Mouse (Mus musculus) heart, postnatal 0 days (tissue): ENCODE measurements around the gene Atxn2l. TPM values are rescaled to one million over a fixed set of nuclear protein-coding genes. Genes with fewer than 3 reads are reported as not detected.

ENCODE experiments used
- ATAC-seq: fragments of 200-750 bp; cut with Nextera tagmentation; 2 replicates; pipeline ENCODE4 v1.8.0; 2017; ENCODE audit warnings: low read depth, moderate number of reproducible peaks, moderate library complexity; ENCODE audit not compliant: insufficient read depth
- DNase-seq: peaks from one replicate; pipeline ENCODE4 v3.0.0-alpha.2; 2016; ENCODE audit warnings: low spot score
- H3K27ac ChIP-seq: fragments of 300-500 bp; sonication (generic); 2 replicates; pipeline ENCODE4 v1.5.1; 2014; ENCODE audit warnings: low read depth, mild to moderate bottlenecking
- H3K27me3 ChIP-seq: fragments of 300-500 bp; sonication (generic); 2 replicates; pipeline ENCODE4 v1.6.1; 2014; ENCODE audit warnings: low read length, mixed read lengths; ENCODE audit not compliant: control insufficient read depth, insufficient read depth
- H3K36me3 ChIP-seq: fragments of 300-500 bp; sonication (generic); replicated peaks from 2 replicates; pipeline ENCODE4 v1.6.1; 2014; ENCODE audit warnings: low read length, mixed read lengths; ENCODE audit not compliant: control insufficient read depth, insufficient read depth
- H3K4me1 ChIP-seq: fragments of 300-500 bp; sonication (generic); 2 replicates; pipeline ENCODE4 v1.6.1; 2014; ENCODE audit warnings: antibody characterized with exemption; ENCODE audit not compliant: control insufficient read depth, insufficient read depth
- H3K4me2 ChIP-seq: fragments of 300-500 bp; sonication (generic); 2 replicates; pipeline ENCODE4 v1.6.1; 2014; ENCODE audit warnings: low read depth, mild to moderate bottlenecking, low read length, moderate library complexity
- H3K4me3 ChIP-seq: fragments of 300-500 bp; sonication (generic); 2 replicates; pipeline ENCODE4 v1.5.1; 2014; ENCODE audit warnings: low read depth, low read length
- H3K9ac ChIP-seq: fragments of 300-500 bp; sonication (generic); replicated peaks from 2 replicates; pipeline ENCODE4 v1.6.1; 2014; ENCODE audit warnings: low read depth, low read length, mixed read lengths
- H3K9me3 ChIP-seq: fragments of 300-500 bp; sonication (generic); replicated peaks from 2 replicates; pipeline ENCODE4 v1.6.1; 2016; ENCODE audit warnings: low read length; ENCODE audit not compliant: control insufficient read depth
- CTCF ChIP-seq: IDR thresholded peaks from 2 replicates; pipeline ENCODE4 v1.5.1; 2016; ENCODE audit warnings: antibody characterized with exemption, control low read depth, low read depth
- EP300 ChIP-seq: IDR thresholded peaks from 2 replicates; pipeline ENCODE4 v1.6.1; 2016; ENCODE audit warnings: antibody characterized with exemption, low read depth
- WGBS: fragments of 180-500 bp; shearing (Covaris S2); extraction: QIAGEN DNeasy Blood & Tissue Kit; methylation state at CpG from one replicate; pipeline ENCODE4 v1.1.7; 2014; 5-methylcytosine and 5-hydroxymethylcytosine counted together
- polyA plus RNA-seq: library from polyadenylated mRNA; unstranded; fragments of >200 nt; fragmentation: Nextera tagmentation; extraction: Ambion mirVana; gene quantifications from 2 replicates; pipeline ENCODE4 v1.2.1, GENCODE M21; 2015
- total RNA-seq: library from RNA; depleted of rRNA; stranded (reverse); fragments of >200 nt; gene quantifications from 2 replicates; pipeline ENCODE4 v1.2.3, GENCODE M21; 2014; ENCODE audit warnings: low replicate concordance

Atxn2l gene
- total and polyA plus RNA-seq, 2 experiments from 2014 or later, result 13.4 to 35.6 TPM

DNA sequence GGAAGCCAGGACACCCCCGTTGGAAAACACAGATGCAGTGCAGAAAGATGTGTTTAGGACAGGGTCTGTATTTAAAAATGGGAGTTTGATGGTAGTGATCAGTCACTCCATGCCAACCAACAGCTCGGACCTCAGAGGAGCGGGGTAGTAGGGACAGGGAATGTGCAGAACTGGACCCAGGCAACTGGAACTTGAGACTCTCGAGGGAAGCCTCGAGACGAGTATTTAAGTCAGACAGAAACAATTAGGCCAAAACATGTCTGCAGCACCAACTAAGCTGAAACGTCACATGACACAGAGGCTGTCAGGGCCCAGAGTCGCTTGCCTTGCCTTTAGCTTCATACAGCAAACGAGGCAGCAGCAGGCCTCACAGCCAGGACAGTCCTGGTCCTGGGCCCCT is 37.1 kb downstream of the Atxn2l start:
- no peak overlapping the region for H3K9ac ChIP-seq
- DNase-seq, result no peak
- WGBS, result 49% methylated on average over 9 of the region's 9 CpGs
- H3K4me1 ChIP-seq, result peaks cover 23% of the 10 kb centered on the region
- TF ChIP-seq EP300, result no peak
- no peak for TF ChIP-seq CTCF
- H3K4me2 ChIP-seq, result no peak overlapping the region
- H3K27me3 ChIP-seq, result no peaks in the 10 kb centered on the region
- H3K4me3 ChIP-seq, result no peak overlapping the region
- no peak for ATAC-seq
- H3K9me3 ChIP-seq, result no peaks in the 10 kb centered on the region
- peaks cover 41% of the 10 kb centered on the region for H3K36me3 ChIP-seq
- H3K27ac ChIP-seq, result peak overlapping the region; percentile 81

DNA sequence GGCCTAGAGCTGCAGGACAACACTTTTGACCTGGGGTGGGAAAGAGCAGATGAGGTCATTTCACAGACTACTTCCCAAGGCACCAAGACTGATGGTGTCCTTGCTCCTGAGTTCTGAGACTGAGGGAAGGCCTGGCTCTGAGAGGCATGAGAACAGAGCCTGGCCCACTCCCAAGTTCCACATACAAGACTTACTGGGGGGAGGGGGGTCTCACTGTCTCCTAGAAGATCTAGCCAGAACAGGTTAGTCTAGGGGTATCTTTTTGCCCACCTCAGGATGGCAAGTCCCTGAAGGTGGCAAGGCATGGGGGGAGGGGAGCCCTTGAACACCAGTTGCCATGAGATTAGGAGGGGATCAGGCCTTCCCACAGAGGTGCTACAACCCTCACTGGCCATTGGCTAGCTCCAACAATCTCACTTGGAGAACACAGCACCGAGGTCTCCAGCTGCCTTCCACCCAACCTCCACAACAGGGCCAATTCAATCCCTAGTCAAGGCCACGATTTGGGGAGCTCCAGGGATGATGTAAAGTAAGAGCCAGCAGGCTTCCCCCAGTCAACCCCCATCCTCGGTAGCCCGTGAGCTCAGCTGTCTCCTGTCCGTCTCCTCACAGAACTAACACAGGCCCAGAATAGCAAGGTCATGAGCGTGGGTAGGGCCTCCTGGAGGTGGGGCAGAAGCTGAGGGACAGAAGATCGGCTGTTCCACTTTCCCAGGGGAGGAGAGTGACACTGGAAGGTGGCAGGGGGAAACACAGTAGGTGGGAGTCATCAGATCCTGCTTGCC is 37.8 kb downstream of the Atxn2l start:
- H3K9ac ChIP-seq, result no peak overlapping the region
- H3K9me3 ChIP-seq, result no peaks in the 10 kb centered on the region
- no peak overlapping the region for H3K4me2 ChIP-seq
- DNase-seq (peak; percentile 88), ATAC-seq (peak; percentile 80)
- peaks cover 23% of the 10 kb centered on the region for H3K4me1 ChIP-seq
- TF ChIP-seq EP300 (no peak), CTCF (peak; percentile 18; the same call in 1 of the 2 replicates)
- WGBS, result 8% methylated on average over 7 of the region's 7 CpGs
- peaks cover 36% of the 10 kb centered on the region for H3K36me3 ChIP-seq
- H3K27ac ChIP-seq, result peak overlapping the region; percentile 81
- H3K4me3 ChIP-seq, result no peak overlapping the region
- H3K27me3 ChIP-seq, result no peaks in the 10 kb centered on the region

- no peak overlapping the region for H3K9ac ChIP-seq
- H3K27ac ChIP-seq, result peak overlapping the region; percentile 81
- H3K4me2 ChIP-seq, result no peak overlapping the region
- H3K9me3 ChIP-seq, result no peaks in the 10 kb centered on the region
- H3K27me3 ChIP-seq, result no peaks in the 10 kb centered on the region
- DNase-seq (peak; percentile 67), ATAC-seq (peak; percentile 25; the same call in 1 of the 2 replicates)
- H3K36me3 ChIP-seq, result peaks cover 30% of the 10 kb centered on the region
- peaks cover 23% of the 10 kb centered on the region for H3K4me1 ChIP-seq
- H3K4me3 ChIP-seq, result no peak overlapping the region
- TF ChIP-seq EP300 (no peak), CTCF (no peak)
- 24% methylated on average over 5 of the region's 5 CpGs for WGBS
Observed at GRCm38 (mm10) chr7:126464836-126465235, 38.4 kb downstream of the Atxn2l start.

DNA sequence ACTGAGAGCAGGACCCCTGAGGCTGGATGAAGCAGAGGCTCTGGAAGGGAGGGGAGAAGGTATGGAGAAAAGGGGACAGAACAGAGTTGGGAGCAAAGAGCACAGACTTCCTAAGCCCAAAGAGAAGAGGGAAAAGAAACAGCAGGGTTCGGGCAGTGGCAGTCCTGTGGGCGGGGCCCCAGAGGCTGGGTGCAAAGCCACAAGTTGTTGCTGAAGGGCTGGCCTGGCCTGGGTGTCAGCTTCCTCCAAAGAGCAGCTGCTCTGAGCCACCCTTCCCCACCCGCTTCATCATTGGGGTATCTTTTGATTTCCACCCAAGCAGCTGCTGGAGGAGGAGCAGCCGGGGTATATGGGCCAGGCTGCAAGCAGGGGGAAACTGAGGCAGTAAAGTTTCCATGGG is 39.1 kb downstream of the Atxn2l start:
- Histone ChIP-seq H3K27ac (no peak overlapping the region), H3K9ac (no peak overlapping the region), H3K4me2 (no peak overlapping the region), H3K9me3 (no peaks in the 10 kb centered on the region), H3K36me3 (peaks cover 23% of the 10 kb centered on the region), H3K4me3 (no peak overlapping the region), H3K27me3 (no peaks in the 10 kb centered on the region), H3K4me1 (peaks cover 23% of the 10 kb centered on the region)
- no peak for DNase-seq
- 58% methylated on average over 4 of the region's 4 CpGs for WGBS
- no peak for ATAC-seq
- no peak for TF ChIP-seq EP300
- TF ChIP-seq CTCF, result no peak

- H3K9ac ChIP-seq, result no peak overlapping the region
- no peaks in the 10 kb centered on the region for H3K9me3 ChIP-seq
- DNase-seq, result no peak
- H3K4me1 ChIP-seq, result peaks cover 27% of the 10 kb centered on the region
- no peaks in the 10 kb centered on the region for H3K27me3 ChIP-seq
- H3K27ac ChIP-seq, result no peak overlapping the region
- H3K36me3 ChIP-seq, result peaks cover 17% of the 10 kb centered on the region
- no peak overlapping the region for H3K4me2 ChIP-seq
- WGBS, result 72% methylated on average over 4 of the region's 4 CpGs
- H3K4me3 ChIP-seq, result no peak overlapping the region
- no peak for TF ChIP-seq CTCF
- TF ChIP-seq EP300, result no peak
- no peak for ATAC-seq
Observed at GRCm38 (mm10) chr7:126463547-126463946, 39.7 kb downstream of the Atxn2l start.
